Mouse (Mus musculus) skeletal muscle tissue, adult 2 months (tissue): Measurements from ENCODE around the gene Gabre.

Source experiments
- DNase-seq: peaks from one replicate; pipeline ENCODE4 v3.0.0-alpha.2; 2012; ENCODE audit warnings: low read depth, low spot score

Gene Gabre

GRCm38 (mm10) chrX:72274659-72275371 is at the start of gene Gabre:
TSS of gene Gabre (minus strand) at chrX:72274803.
- DNase-seq: peak; percentile 14

GRCm38 (mm10) chrX:72297812-72298211 is 23.2 kb upstream of the Gabre start:
- DNase-seq: no peak

GRCm38 (mm10) chrX:72275372-72275663 is 715 bp upstream of the Gabre start:
- no peak for DNase-seq

- no peak for DNase-seq
Measured at GRCm38 (mm10) chrX:72273966-72274658, 491 bp downstream of the Gabre start.

- no peak for DNase-seq
Measured at GRCm38 (mm10) chrX:72270637-72271036, 4.0 kb downstream of the Gabre start.

- DNase-seq: no peak
Measured at GRCm38 (mm10) chrX:72221717-72222116, 52.9 kb downstream of the Gabre start, which contains the start of gene Magea4. TSS of gene Magea4 (plus strand) at chrX:72222017.
